Mouse (Mus musculus) heart, postnatal 0 days (tissue): ENCODE data around the gene Pigo.

ENCODE experiments used
- CTCF ChIP-seq: IDR thresholded peaks from 2 replicates; pipeline ENCODE4 v1.5.1; 2016; ENCODE audit warnings: antibody characterized with exemption, control low read depth, low read depth
- EP300 ChIP-seq: IDR thresholded peaks from 2 replicates; pipeline ENCODE4 v1.6.1; 2016; ENCODE audit warnings: antibody characterized with exemption, low read depth

GRCm38 (mm10) chr4:43045659-43046302 lies 20.2 kb upstream of the Pigo start, which contains the start of gene Fam214b:
- TF ChIP-seq EP300 = peak; percentile 72
- TF ChIP-seq CTCF = no peak
